Mouse (Mus musculus) olfactory bulb, adult 2 months (tissue): Measurements from ENCODE around the gene Lrrc63. TPM values are rescaled to one million over a fixed set of nuclear protein-coding genes. Genes with fewer than 3 reads are reported as not detected.

Experiments
- H3K27ac ChIP-seq: fragments of 200-500 bp; 2 replicates; pipeline ENCODE4 v1.5.1; 2012; ENCODE audit warnings: low read depth, low read length; ENCODE audit not compliant: insufficient read depth
- H3K4me1 ChIP-seq: fragments of 200-500 bp; 2 replicates; pipeline ENCODE4 v1.6.1; 2012; ENCODE audit warnings: low read length; ENCODE audit not compliant: control insufficient read depth, insufficient read depth
- H3K4me3 ChIP-seq: fragments of 200-500 bp; 2 replicates; pipeline ENCODE4 v1.5.1; 2012; ENCODE audit warnings: mild to moderate bottlenecking, low read depth, low read length, moderate library complexity; ENCODE audit not compliant: insufficient read depth
- CTCF ChIP-seq: fragments of 200-500 bp; IDR thresholded peaks from 2 replicates; pipeline ENCODE4 v1.5.1; 2012; ENCODE audit warnings: low read depth, mild to moderate bottlenecking, low read length, moderate library complexity; ENCODE audit not compliant: insufficient read depth
- POLR2A ChIP-seq: fragments of 200-500 bp; IDR thresholded peaks from 2 replicates; pipeline ENCODE4 v1.6.1; 2012; ENCODE audit warnings: mild to moderate bottlenecking, low read depth, low read length, moderate library complexity; ENCODE audit not compliant: insufficient read depth
- WGBS: fragments of 180-500 bp; shearing (Covaris S2); methylation state at CpG from one replicate; pipeline ENCODE4 v1.1.7; 2018; 5-methylcytosine and 5-hydroxymethylcytosine counted together
- polyA plus RNA-seq: library from polyadenylated mRNA; stranded (reverse); fragments of >200 nt; gene quantifications from 2 replicates; pipeline ENCODE4 v1.2.4, GENCODE M21; 2012; ENCODE audit warnings: low replicate concordance; ENCODE audit not compliant: missing spikeins, insufficient read depth, insufficient read length

The Lrrc63 gene
- polyA plus RNA-seq, 1 experiment: not detected

- no peak overlapping the region for H3K27ac ChIP-seq
- H3K4me3 ChIP-seq: no peak overlapping the region
- TF ChIP-seq CTCF: no peak
- no peak for TF ChIP-seq POLR2A
- no peaks in the 10 kb centered on the region for H3K4me1 ChIP-seq
- 91% methylated on average over 8 of the region's 8 CpGs for WGBS
Observed at GRCm38 (mm10) chr14:75174296-75174695, 43.6 kb upstream of the Lrrc63 start.

GRCm38 (mm10) chr14:75170546-75170945 is 39.9 kb upstream of the Lrrc63 start:
- WGBS: 39% methylated on average over 1 of the region's 1 CpGs
- H3K27ac ChIP-seq: no peak overlapping the region
- TF ChIP-seq CTCF: no peak
- no peak for TF ChIP-seq POLR2A

GRCm38 (mm10) chr14:75168501-75168900 is 37.8 kb upstream of the Lrrc63 start:
- TF ChIP-seq CTCF: no peak
- TF ChIP-seq POLR2A: no peak
- Histone ChIP-seq H3K4me1 (no peaks in the 10 kb centered on the region), H3K27ac (no peak overlapping the region), H3K4me3 (no peak overlapping the region)
- 88% methylated on average over 3 of the region's 3 CpGs for WGBS

More at GRCm38 (mm10) chr14:75170546-75170945, 39.9 kb upstream of the Lrrc63 start:
- Histone ChIP-seq H3K4me1 (no peaks in the 10 kb centered on the region), H3K4me3 (no peak overlapping the region)

GRCm38 (mm10) chr14:75165574-75166131 is 35.0 kb upstream of the Lrrc63 start:
- Histone ChIP-seq H3K27ac (no peak overlapping the region), H3K4me1 (no peaks in the 10 kb centered on the region), H3K4me3 (no peak overlapping the region)
- WGBS: 93% methylated on average over 2 of the region's 2 CpGs
- TF ChIP-seq CTCF: no peak
- TF ChIP-seq POLR2A: no peak

- WGBS: 79% methylated on average over 9 of the region's 9 CpGs
- H3K4me1 ChIP-seq: no peaks in the 10 kb centered on the region
- no peak overlapping the region for H3K4me3 ChIP-seq
- H3K27ac ChIP-seq: no peak overlapping the region
- TF ChIP-seq CTCF (no peak), POLR2A (no peak)
Observed at GRCm38 (mm10) chr14:75164345-75164744, 33.7 kb upstream of the Lrrc63 start.

GRCm38 (mm10) chr14:75163866-75164265 is 33.2 kb upstream of the Lrrc63 start:
- no peak overlapping the region for H3K27ac ChIP-seq
- 89% methylated on average over 8 of the region's 8 CpGs for WGBS
- no peak overlapping the region for H3K4me3 ChIP-seq
- TF ChIP-seq CTCF: no peak
- no peak for TF ChIP-seq POLR2A
- no peaks in the 10 kb centered on the region for H3K4me1 ChIP-seq

- TF ChIP-seq POLR2A (no peak), CTCF (no peak)
- no peak overlapping the region for H3K4me3 ChIP-seq
- H3K4me1 ChIP-seq: no peaks in the 10 kb centered on the region
- 94% methylated on average over 2 of the region's 2 CpGs for WGBS
- H3K27ac ChIP-seq: no peak overlapping the region
Observed at GRCm38 (mm10) chr14:75159375-75159774, 28.7 kb upstream of the Lrrc63 start.

GRCm38 (mm10) chr14:75154481-75154880 is 23.8 kb upstream of the Lrrc63 start:
- Histone ChIP-seq H3K27ac (no peak overlapping the region), H3K4me1 (no peaks in the 10 kb centered on the region), H3K4me3 (no peak overlapping the region)
- TF ChIP-seq POLR2A: no peak
- no peak for TF ChIP-seq CTCF
- 90% methylated on average over 8 of the region's 8 CpGs for WGBS

- 61% methylated on average over 3 of the region's 3 CpGs for WGBS
- Histone ChIP-seq H3K4me1 (no peaks in the 10 kb centered on the region), H3K27ac (no peak overlapping the region), H3K4me3 (no peak overlapping the region)
- TF ChIP-seq CTCF (no peak), POLR2A (no peak)
Observed at GRCm38 (mm10) chr14:75151146-75151545, 20.5 kb upstream of the Lrrc63 start.

- no peaks in the 10 kb centered on the region for H3K4me1 ChIP-seq
- WGBS: 67% methylated on average over 2 of the region's 2 CpGs
- H3K4me3 ChIP-seq: no peak overlapping the region
- H3K27ac ChIP-seq: no peak overlapping the region
- TF ChIP-seq POLR2A: no peak
- no peak for TF ChIP-seq CTCF
Observed at GRCm38 (mm10) chr14:75150653-75151052, 20.0 kb upstream of the Lrrc63 start.
